Mouse (Mus musculus): ENCODE measurements around the gene Nt5e. TPM values are rescaled to one million over a fixed set of nuclear protein-coding genes. Genes with fewer than 3 reads are reported as not detected.

Gene Nt5e
- total and polyA plus RNA-seq, 2 experiments from 2014 or later = 9.4 to 24.4 TPM

DNA sequence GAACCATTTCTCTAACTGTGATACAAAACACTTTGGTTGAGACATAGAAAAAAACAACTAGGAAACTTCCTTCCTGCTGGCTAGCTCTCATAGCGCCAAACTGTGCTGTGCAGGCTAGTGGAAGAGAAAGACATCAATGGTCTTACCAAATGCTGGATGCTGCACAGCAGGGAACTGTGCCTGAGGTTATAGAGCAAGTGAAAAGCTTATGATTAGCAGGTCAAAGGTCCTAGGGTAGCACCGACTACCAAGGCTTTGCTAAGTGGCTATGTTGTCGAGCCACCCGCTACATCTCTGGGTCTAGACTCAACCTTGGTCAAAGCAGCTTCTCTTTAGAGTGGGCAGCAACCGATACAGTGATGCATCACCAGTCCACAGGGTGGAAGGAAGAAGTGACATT, 61.8 kb downstream of the Nt5e start:
- Histone ChIP-seq H3K4me1 (ENCODE audit: control insufficient read depth, insufficient read depth) (no peaks in the 10 kb centered on the region), H3K27ac (ENCODE audit: low read depth) (no peak overlapping the region), H3K27me3 (ENCODE audit: control insufficient read depth, insufficient read depth, low read length) (no peaks in the 10 kb centered on the region), H3K4me2 (ENCODE audit: low read depth, low read length) (no peak overlapping the region), H3K36me3 (replicated peaks; ENCODE audit: control insufficient read depth, insufficient read depth, low read length) (peaks cover 57% of the 10 kb centered on the region), H3K4me3 (ENCODE audit: low read depth, low read length) (no peak overlapping the region), H3K9me3 (replicated peaks; ENCODE audit: control insufficient read depth, low read length) (no peaks in the 10 kb centered on the region), H3K9ac (replicated peaks; ENCODE audit: low read depth, low read length) (no peak overlapping the region)
- no peak for DNase-seq (ENCODE audit: low spot score)
- WGBS = 92% methylated on average over 5 of the region's 5 CpGs
- TF ChIP-seq EP300 (IDR thresholded peaks at IDR 0.05; ENCODE audit: low read depth) (no peak), CTCF (IDR thresholded peaks at IDR 0.05; ENCODE audit: low read depth) (no peak)
- ATAC-seq (ENCODE audit: insufficient read depth, low read depth) = no peak

DNA sequence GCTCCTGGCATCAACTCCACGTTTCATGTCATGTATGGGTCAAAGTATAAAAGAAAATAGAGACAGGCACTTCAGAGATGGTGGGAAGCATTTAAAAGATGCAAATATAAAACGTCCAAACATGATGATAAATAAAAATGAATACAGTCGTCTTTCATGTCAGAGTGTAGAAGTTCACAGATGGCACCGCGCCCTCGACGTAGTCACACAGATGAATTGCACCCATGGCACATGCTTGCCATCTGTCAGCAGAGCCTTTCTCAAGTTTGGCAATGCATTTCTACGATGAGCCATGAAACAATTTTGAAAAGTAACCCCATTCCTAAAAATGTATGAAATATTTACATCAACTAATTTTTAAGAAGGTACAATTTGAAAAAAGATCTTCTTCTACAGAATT, 67.9 kb downstream of the Nt5e start:
- H3K9me3 ChIP-seq (replicated peaks; ENCODE audit: control insufficient read depth, low read length) = no peaks in the 10 kb centered on the region
- H3K27ac ChIP-seq (ENCODE audit: low read depth) = no peak overlapping the region
- no peak overlapping the region for H3K4me3 ChIP-seq (ENCODE audit: low read depth, low read length)
- H3K4me2 ChIP-seq (ENCODE audit: low read depth, low read length) = no peak overlapping the region
- H3K4me1 ChIP-seq (ENCODE audit: control insufficient read depth, insufficient read depth) = no peaks in the 10 kb centered on the region
- peaks cover 55% of the 10 kb centered on the region for H3K36me3 ChIP-seq (replicated peaks; ENCODE audit: control insufficient read depth, insufficient read depth, low read length)
- 83% methylated on average over 8 of the region's 8 CpGs for WGBS
- DNase-seq (ENCODE audit: low spot score) = no peak
- H3K9ac ChIP-seq (replicated peaks; ENCODE audit: low read depth, low read length) = no peak overlapping the region
- no peaks in the 10 kb centered on the region for H3K27me3 ChIP-seq (ENCODE audit: control insufficient read depth, insufficient read depth, low read length)
- no peak for ATAC-seq (ENCODE audit: insufficient read depth, low read depth)
- TF ChIP-seq EP300 (IDR thresholded peaks at IDR 0.05; ENCODE audit: low read depth) = no peak

GRCm38 (mm10) chr9:88398461-88398860, 71.5 kb downstream of the Nt5e start:
- TF ChIP-seq EP300 (IDR thresholded peaks at IDR 0.05; ENCODE audit: low read depth) (no peak), CTCF (IDR thresholded peaks at IDR 0.05; ENCODE audit: low read depth) (peak; percentile 21)
- ATAC-seq (ENCODE audit: insufficient read depth, low read depth) (no peak), DNase-seq (ENCODE audit: low spot score) (no peak)
- Histone ChIP-seq H3K4me3 (ENCODE audit: low read depth, low read length) (no peak overlapping the region), H3K9me3 (replicated peaks; ENCODE audit: control insufficient read depth, low read length) (no peaks in the 10 kb centered on the region), H3K27me3 (ENCODE audit: control insufficient read depth, insufficient read depth, low read length) (no peaks in the 10 kb centered on the region), H3K9ac (replicated peaks; ENCODE audit: low read depth, low read length) (no peak overlapping the region), H3K27ac (ENCODE audit: low read depth) (no peak overlapping the region), H3K4me1 (ENCODE audit: control insufficient read depth, insufficient read depth) (no peaks in the 10 kb centered on the region), H3K4me2 (ENCODE audit: low read depth, low read length) (no peak overlapping the region), H3K36me3 (replicated peaks; ENCODE audit: control insufficient read depth, insufficient read depth, low read length) (peaks cover 59% of the 10 kb centered on the region)
- WGBS = 63% methylated on average over 1 of the region's 1 CpGs

DNA sequence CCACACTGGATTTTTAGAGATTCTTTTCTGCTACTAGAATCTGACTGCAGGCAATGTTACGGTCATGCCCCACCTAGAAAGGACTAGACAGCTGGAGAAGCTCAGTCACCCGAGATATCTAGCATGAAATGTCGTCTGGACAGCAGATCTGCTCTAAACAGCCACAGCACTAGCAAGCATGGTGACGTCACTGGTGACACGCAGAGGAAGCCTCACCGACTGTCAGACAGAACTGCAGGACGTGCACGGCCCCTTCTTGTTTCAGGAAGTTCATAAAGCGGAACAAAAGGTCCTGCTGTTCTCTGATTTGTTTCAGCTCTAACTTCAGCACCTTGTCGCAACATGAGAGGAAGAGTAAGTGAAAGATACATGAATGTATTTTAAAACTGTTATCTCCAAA, 77.1 kb downstream of the Nt5e start:
- H3K9ac ChIP-seq (replicated peaks; ENCODE audit: low read depth, low read length) = no peak overlapping the region
- WGBS = 49% methylated on average over 10 of the region's 10 CpGs
- no peaks in the 10 kb centered on the region for H3K9me3 ChIP-seq (replicated peaks; ENCODE audit: control insufficient read depth, low read length)
- ATAC-seq (ENCODE audit: insufficient read depth, low read depth) (peak; percentile 36; the same call in 1 of the 2 replicates), DNase-seq (ENCODE audit: low spot score) (peak; percentile 53)
- H3K27me3 ChIP-seq (ENCODE audit: control insufficient read depth, insufficient read depth, low read length) = no peaks in the 10 kb centered on the region
- peaks cover 46% of the 10 kb centered on the region for H3K36me3 ChIP-seq (replicated peaks; ENCODE audit: control insufficient read depth, insufficient read depth, low read length)
- H3K27ac ChIP-seq (ENCODE audit: low read depth) = no peak overlapping the region
- H3K4me1 ChIP-seq (ENCODE audit: control insufficient read depth, insufficient read depth) = no peaks in the 10 kb centered on the region
- peak overlapping the region; percentile 21; the same call in 1 of the 2 replicates for H3K4me2 ChIP-seq (ENCODE audit: low read depth, low read length)
- no peak overlapping the region for H3K4me3 ChIP-seq (ENCODE audit: low read depth, low read length)
- TF ChIP-seq EP300 (IDR thresholded peaks at IDR 0.05; ENCODE audit: low read depth) (no peak), CTCF (IDR thresholded peaks at IDR 0.05; ENCODE audit: low read depth) (no peak)

GRCm38 (mm10) chr9:88404515-88404914, 77.5 kb downstream of the Nt5e start:
- H3K4me1 ChIP-seq (ENCODE audit: control insufficient read depth, insufficient read depth) = no peaks in the 10 kb centered on the region
- TF ChIP-seq CTCF (IDR thresholded peaks at IDR 0.05; ENCODE audit: low read depth) (no peak), EP300 (IDR thresholded peaks at IDR 0.05; ENCODE audit: low read depth) (no peak)
- H3K4me3 ChIP-seq (ENCODE audit: low read depth, low read length) = no peak overlapping the region
- WGBS = 68% methylated on average over 6 of the region's 6 CpGs
- DNase-seq (ENCODE audit: low spot score) = no peak
- peaks cover 51% of the 10 kb centered on the region for H3K36me3 ChIP-seq (replicated peaks; ENCODE audit: control insufficient read depth, insufficient read depth, low read length)
- peak overlapping the region; percentile 21; the same call in 1 of the 2 replicates for H3K4me2 ChIP-seq (ENCODE audit: low read depth, low read length)
- no peaks in the 10 kb centered on the region for H3K9me3 ChIP-seq (replicated peaks; ENCODE audit: control insufficient read depth, low read length)
- ATAC-seq (ENCODE audit: insufficient read depth, low read depth) = no peak
- H3K9ac ChIP-seq (replicated peaks; ENCODE audit: low read depth, low read length) = no peak overlapping the region
- no peak overlapping the region for H3K27ac ChIP-seq (ENCODE audit: low read depth)
- no peaks in the 10 kb centered on the region for H3K27me3 ChIP-seq (ENCODE audit: control insufficient read depth, insufficient read depth, low read length)

DNA sequence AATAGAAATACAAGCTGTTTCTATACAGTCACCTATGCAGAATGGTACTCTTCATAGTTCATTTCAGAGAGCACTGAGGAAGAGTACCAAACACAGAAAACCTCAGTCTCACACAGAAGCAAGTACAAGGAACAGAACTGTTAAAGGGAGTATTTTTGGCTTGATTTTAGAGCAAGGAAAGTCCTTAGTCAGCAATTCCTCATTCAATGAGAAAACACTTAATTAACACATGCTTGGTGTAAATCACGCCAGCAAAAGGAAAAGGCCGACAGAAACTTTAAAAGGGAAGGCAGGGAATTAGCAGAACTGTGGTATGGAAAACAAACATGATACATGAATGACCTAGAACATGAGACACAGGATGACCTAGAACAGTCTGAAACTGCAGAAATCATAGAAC, 83.0 kb downstream of the Nt5e start:
- Histone ChIP-seq H3K27me3 (ENCODE audit: control insufficient read depth, insufficient read depth, low read length) (no peaks in the 10 kb centered on the region), H3K4me3 (ENCODE audit: low read depth, low read length) (no peak overlapping the region), H3K4me1 (ENCODE audit: control insufficient read depth, insufficient read depth) (no peaks in the 10 kb centered on the region), H3K9me3 (replicated peaks; ENCODE audit: control insufficient read depth, low read length) (no peaks in the 10 kb centered on the region), H3K4me2 (ENCODE audit: low read depth, low read length) (no peak overlapping the region), H3K36me3 (replicated peaks; ENCODE audit: control insufficient read depth, insufficient read depth, low read length) (peaks cover 45% of the 10 kb centered on the region), H3K9ac (replicated peaks; ENCODE audit: low read depth, low read length) (no peak overlapping the region), H3K27ac (ENCODE audit: low read depth) (no peak overlapping the region)
- ATAC-seq (ENCODE audit: insufficient read depth, low read depth) = no peak
- WGBS = 86% methylated on average over 2 of the region's 2 CpGs
- no peak for DNase-seq (ENCODE audit: low spot score)
- TF ChIP-seq CTCF (IDR thresholded peaks at IDR 0.05; ENCODE audit: low read depth) (no peak), EP300 (IDR thresholded peaks at IDR 0.05; ENCODE audit: low read depth) (no peak)
